Mouse (Mus musculus) neural tube, embryonic 14.5 days (tissue): ENCODE data around the gene Ate1. TPM values are rescaled to one million over a fixed set of nuclear protein-coding genes. Genes with fewer than 3 reads are reported as not detected.

Source experiments
- polyA plus RNA-seq: library from polyadenylated mRNA; unstranded; fragments of >200 nt; fragmentation: Nextera tagmentation; extraction: Ambion mirVana; gene quantifications from 2 replicates; pipeline ENCODE4 v1.2.1, GENCODE M21; 2014

Gene Ate1
- polyA plus RNA-seq, 1 experiment from 2014 or later: 121 TPM

Other genes with a start within 250 kb of the Ate1 start
- gene Nsmce4a, start 52.7 kb upstream of the Ate1 start, polyA plus RNA-seq: 89.6 and 97.3 TPM in 2 replicates
- 63.4 and 74.7 TPM in 2 replicates for gene Tacc2, start 57.1 kb upstream of the Ate1 start, polyA plus RNA-seq